Mouse (Mus musculus) ES-Bruce4 (cell line): ENCODE data around the gene Jam3. TPM values are rescaled to one million over a fixed set of nuclear protein-coding genes. Genes with fewer than 3 reads are reported as not detected.

Source experiments
- H3K27ac ChIP-seq: 2 replicates; pipeline ENCODE4 v1.5.1; 2012; ENCODE audit warnings: low read length, inconsistent platforms; ENCODE audit not compliant: insufficient read depth
- H3K27me3 ChIP-seq: 2 replicates; pipeline ENCODE4 v1.6.1; 2012; ENCODE audit warnings: mild to moderate bottlenecking, low read length, inconsistent platforms; ENCODE audit not compliant: control insufficient read depth, poor library complexity, insufficient read depth, severe bottlenecking
- H3K36me3 ChIP-seq: 2 replicates; pipeline ENCODE4 v1.6.1; 2012; ENCODE audit warnings: inconsistent platforms, mild to moderate bottlenecking, low read length, moderate library complexity; ENCODE audit not compliant: control insufficient read depth, poor library complexity, insufficient read depth, severe bottlenecking
- H3K4me1 ChIP-seq: one replicate; pipeline ENCODE4 v1.8.1; 2011; ENCODE audit warnings: low read length; ENCODE audit not compliant: control insufficient read depth, insufficient read depth
- H3K4me3 ChIP-seq: 2 replicates; pipeline ENCODE4 v1.5.1; 2011; ENCODE audit warnings: low read depth, mild to moderate bottlenecking, low read length
- H3K9ac ChIP-seq: 2 replicates; pipeline ENCODE4 v1.6.1; 2012; ENCODE audit warnings: low read depth, mild to moderate bottlenecking, inconsistent platforms; ENCODE audit not compliant: poor library complexity, severe bottlenecking
- H3K9me3 ChIP-seq: replicated peaks from 2 replicates; pipeline ENCODE4 v1.6.1; 2012; ENCODE audit warnings: mild to moderate bottlenecking, low read length, inconsistent platforms; ENCODE audit not compliant: control insufficient read depth, poor library complexity, insufficient read depth, severe bottlenecking
- CTCF ChIP-seq: IDR thresholded peaks from one replicate; pipeline ENCODE4 v1.8.1; 2011; ENCODE audit warnings: low read depth, low read length
- EP300 ChIP-seq: IDR thresholded peaks from 2 replicates; pipeline ENCODE4 v1.6.1; 2011; ENCODE audit warnings: low read depth, low read length; ENCODE audit not compliant: insufficient read depth
- POLR2A ChIP-seq: IDR thresholded peaks from one replicate; pipeline ENCODE4 v1.8.1; 2011; ENCODE audit warnings: low read length; ENCODE audit not compliant: insufficient read depth
- polyA plus RNA-seq: library from polyadenylated mRNA; stranded (reverse); fragments of >200 nt; gene quantifications from 2 replicates; pipeline ENCODE4 v1.2.4, GENCODE M21; 2011; ENCODE audit warnings: low read depth; ENCODE audit not compliant: missing spikeins, insufficient read depth, insufficient read length

The Jam3 gene
- polyA plus RNA-seq, 1 experiment = 8.6 TPM

DNA sequence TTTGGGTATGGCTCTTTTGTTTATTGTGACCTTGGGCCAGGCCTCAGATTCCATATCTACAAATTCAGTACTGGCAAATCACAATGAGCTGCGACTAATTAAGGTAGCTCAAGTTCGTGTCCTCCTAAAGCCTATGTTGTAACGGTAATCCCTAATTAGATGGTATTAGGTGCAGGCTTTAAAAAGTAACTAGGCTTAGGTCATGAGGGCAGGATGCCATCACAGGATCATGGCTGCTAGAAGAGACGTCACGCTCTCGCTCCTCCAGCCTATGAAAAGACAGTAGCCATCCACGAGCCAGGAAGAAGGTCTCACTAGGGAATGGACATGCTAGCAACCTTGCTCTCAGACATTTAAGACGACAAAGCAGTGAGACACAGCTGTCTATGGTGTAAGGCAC, 7.3 kb downstream of the Jam3 start:
- Histone ChIP-seq H3K4me3 (no peak overlapping the region), H3K27me3 (no peaks in the 10 kb centered on the region), H3K27ac (no peak overlapping the region), H3K36me3 (no peaks in the 10 kb centered on the region), H3K4me1 (no peaks in the 10 kb centered on the region), H3K9ac (no peak overlapping the region), H3K9me3 (no peaks in the 10 kb centered on the region)
- no peak for TF ChIP-seq EP300
- TF ChIP-seq POLR2A = no peak
- TF ChIP-seq CTCF = no peak

- no peaks in the 10 kb centered on the region for H3K4me1 ChIP-seq
- H3K4me3 ChIP-seq = no peak overlapping the region
- TF ChIP-seq CTCF (no peak), POLR2A (no peak), EP300 (no peak)
- no peaks in the 10 kb centered on the region for H3K36me3 ChIP-seq
- no peak overlapping the region for H3K27ac ChIP-seq
- H3K9ac ChIP-seq = no peak overlapping the region
- no peaks in the 10 kb centered on the region for H3K27me3 ChIP-seq
- no peaks in the 10 kb centered on the region for H3K9me3 ChIP-seq
Observed at GRCm38 (mm10) chr9:27146826-27147225, 8.4 kb downstream of the Jam3 start.

DNA sequence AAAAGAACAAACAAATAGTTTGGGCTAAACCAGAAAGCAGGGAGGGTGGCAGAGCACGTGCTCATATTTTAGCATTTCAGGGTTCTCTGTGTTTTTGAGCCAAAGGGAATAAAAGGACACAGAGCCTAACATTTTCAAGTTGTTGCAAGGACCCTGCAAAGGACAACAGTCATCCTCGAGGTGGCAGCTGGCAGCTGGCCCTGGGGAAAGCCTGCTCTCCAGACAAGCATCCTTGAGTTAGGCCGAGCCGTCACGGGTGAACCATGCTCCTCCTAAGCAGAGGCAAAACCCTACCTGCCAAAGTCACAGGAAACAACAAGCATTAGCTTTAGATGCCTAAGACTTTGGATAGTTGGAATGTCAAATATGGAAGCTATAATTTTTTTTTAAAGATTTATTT, 10.2 kb downstream of the Jam3 start:
- H3K9me3 ChIP-seq = no peaks in the 10 kb centered on the region
- no peak overlapping the region for H3K27ac ChIP-seq
- no peaks in the 10 kb centered on the region for H3K27me3 ChIP-seq
- H3K36me3 ChIP-seq = no peaks in the 10 kb centered on the region
- H3K9ac ChIP-seq = no peak overlapping the region
- TF ChIP-seq CTCF (no peak), EP300 (no peak), POLR2A (no peak)
- no peaks in the 10 kb centered on the region for H3K4me1 ChIP-seq
- H3K4me3 ChIP-seq = no peak overlapping the region

DNA sequence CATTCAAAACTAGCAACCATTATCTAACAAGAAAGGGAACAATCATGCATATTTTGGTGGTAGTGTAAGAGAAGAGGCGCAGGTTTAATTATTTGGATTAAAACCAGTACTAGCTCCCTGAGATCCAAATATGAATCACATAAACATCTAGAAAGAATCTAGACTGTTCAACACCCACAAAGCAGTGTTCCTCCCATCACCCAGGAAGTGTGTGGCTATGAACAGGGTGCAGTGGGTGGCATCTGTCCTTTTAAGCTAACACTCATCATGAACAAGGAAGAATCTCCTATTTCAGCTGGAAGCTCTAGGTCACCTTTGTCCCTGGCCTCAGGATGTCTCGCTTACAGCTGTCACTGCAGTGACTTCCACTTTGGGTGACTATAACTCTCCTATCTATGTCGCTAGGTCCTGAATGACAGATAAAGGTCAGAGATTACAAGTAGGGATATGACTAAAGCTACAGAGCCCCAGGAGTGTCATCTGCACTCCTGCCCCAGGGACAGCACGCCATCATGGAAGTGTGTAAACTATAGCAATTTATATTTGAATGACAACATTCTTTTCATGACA, 10.9 kb downstream of the Jam3 start:
- Histone ChIP-seq H3K27me3 (no peaks in the 10 kb centered on the region), H3K4me1 (no peaks in the 10 kb centered on the region), H3K27ac (no peak overlapping the region), H3K9ac (no peak overlapping the region), H3K36me3 (no peaks in the 10 kb centered on the region), H3K4me3 (no peak overlapping the region), H3K9me3 (no peaks in the 10 kb centered on the region)
- no peak for TF ChIP-seq CTCF
- TF ChIP-seq POLR2A = no peak
- TF ChIP-seq EP300 = no peak

GRCm38 (mm10) chr9:27140432-27141065, 14.7 kb downstream of the Jam3 start:
- Histone ChIP-seq H3K9ac (no peak overlapping the region), H3K4me3 (no peak overlapping the region), H3K27me3 (no peaks in the 10 kb centered on the region), H3K27ac (no peak overlapping the region), H3K9me3 (no peaks in the 10 kb centered on the region), H3K36me3 (no peaks in the 10 kb centered on the region), H3K4me1 (no peaks in the 10 kb centered on the region)
- TF ChIP-seq CTCF (no peak), EP300 (no peak)

- TF ChIP-seq CTCF (no peak), EP300 (no peak), POLR2A (no peak)
- H3K27ac ChIP-seq = no peak overlapping the region
- no peak overlapping the region for H3K4me3 ChIP-seq
- no peaks in the 10 kb centered on the region for H3K27me3 ChIP-seq
- no peaks in the 10 kb centered on the region for H3K36me3 ChIP-seq
- H3K4me1 ChIP-seq = no peaks in the 10 kb centered on the region
- no peak overlapping the region for H3K9ac ChIP-seq
- H3K9me3 ChIP-seq = no peaks in the 10 kb centered on the region
Observed at GRCm38 (mm10) chr9:27136651-27137050, 18.6 kb downstream of the Jam3 start.
